Mouse (Mus musculus) thymus, adult 2 months (tissue): Measurements from ENCODE around the gene Hgd. TPM values are rescaled to one million over a fixed set of nuclear protein-coding genes. Genes with fewer than 3 reads are reported as not detected.

Experiments used
- DNase-seq: peaks from one replicate; pipeline ENCODE4 v3.0.0; 2021
- H3K27ac ChIP-seq: fragments of 200-500 bp; 2 replicates; pipeline ENCODE4 v1.5.1; 2012; ENCODE audit warnings: low read length, control low read depth; ENCODE audit not compliant: control insufficient read depth, insufficient read depth
- H3K27me3 ChIP-seq: fragments of 200-500 bp; 2 replicates; pipeline ENCODE4 v1.6.1; 2012; ENCODE audit warnings: mild to moderate bottlenecking, low read length, moderate library complexity, mixed read lengths; ENCODE audit not compliant: control insufficient read depth, insufficient read depth
- H3K36me3 ChIP-seq: fragments of 200-500 bp; 2 replicates; pipeline ENCODE4 v1.6.1; 2012; ENCODE audit warnings: mild to moderate bottlenecking, low read length, moderate library complexity; ENCODE audit not compliant: control insufficient read depth, insufficient read depth
- H3K4me1 ChIP-seq: fragments of 200-500 bp; replicated peaks from 2 replicates; pipeline ENCODE4 v1.6.1; 2012; ENCODE audit warnings: low read length; ENCODE audit not compliant: control insufficient read depth, insufficient read depth
- H3K4me3 ChIP-seq: fragments of 200-500 bp; 2 replicates; pipeline ENCODE4 v1.5.1; 2012; ENCODE audit warnings: mild to moderate bottlenecking, low read length, control low read depth, moderate library complexity; ENCODE audit not compliant: control insufficient read depth, insufficient read depth
- CTCF ChIP-seq: fragments of 200-500 bp; IDR thresholded peaks from 2 replicates; pipeline ENCODE4 v1.5.1; 2012; ENCODE audit warnings: mild to moderate bottlenecking, control low read depth, low read length, moderate library complexity, borderline replicate concordance; ENCODE audit not compliant: control insufficient read depth, poor library complexity, insufficient read depth; ENCODE audit errors: extremely low read depth
- POLR2A ChIP-seq: fragments of 200-500 bp; IDR thresholded peaks from 2 replicates; pipeline ENCODE4 v1.6.1; 2012; ENCODE audit warnings: mild to moderate bottlenecking, low read length, control low read depth, moderate library complexity; ENCODE audit not compliant: control insufficient read depth, poor library complexity, insufficient read depth; ENCODE audit errors: extremely low read depth
- WGBS: fragments of 180-500 bp; shearing (Covaris S2); methylation state at CpG from one replicate; pipeline ENCODE4 v1.1.7; 2018; 5-methylcytosine and 5-hydroxymethylcytosine counted together
- polyA plus RNA-seq: library from polyadenylated mRNA; depleted of rRNA; stranded (reverse); fragments of >200 nt; gene quantifications from 2 replicates; pipeline ENCODE4 v1.2.3, GENCODE M21; 2012

Gene Hgd
- polyA plus RNA-seq, 1 experiment, result 0.54 TPM

DNA sequence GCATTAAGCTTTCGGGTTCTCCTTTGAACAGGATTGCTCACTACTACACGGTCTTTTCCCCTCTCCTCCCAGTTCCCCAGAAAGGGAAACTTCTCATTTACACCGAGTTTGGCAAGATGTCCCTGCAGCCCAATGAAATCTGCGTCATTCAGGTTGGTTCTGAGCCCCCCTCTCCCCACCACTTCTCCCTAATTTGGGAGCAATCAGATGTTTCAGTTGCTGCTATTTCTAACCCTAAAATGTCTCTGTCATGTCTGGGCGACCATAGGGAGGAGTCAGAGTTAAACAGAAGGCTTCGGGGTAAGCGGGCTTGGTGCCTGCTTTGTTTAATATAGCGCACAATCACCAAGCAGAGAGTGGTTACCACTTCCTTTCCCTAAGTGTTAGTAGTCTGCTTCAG is 36.2 kb downstream of the Hgd start:
- no peak for DNase-seq
- no peak overlapping the region for H3K27ac ChIP-seq
- H3K27me3 ChIP-seq, result no peaks in the 10 kb centered on the region
- TF ChIP-seq CTCF (no peak), POLR2A (no peak)
- no peaks in the 10 kb centered on the region for H3K36me3 ChIP-seq
- H3K4me1 ChIP-seq, result no peaks in the 10 kb centered on the region
- 31% methylated on average over 8 of the region's 8 CpGs for WGBS
- H3K4me3 ChIP-seq, result no peak overlapping the region

DNA sequence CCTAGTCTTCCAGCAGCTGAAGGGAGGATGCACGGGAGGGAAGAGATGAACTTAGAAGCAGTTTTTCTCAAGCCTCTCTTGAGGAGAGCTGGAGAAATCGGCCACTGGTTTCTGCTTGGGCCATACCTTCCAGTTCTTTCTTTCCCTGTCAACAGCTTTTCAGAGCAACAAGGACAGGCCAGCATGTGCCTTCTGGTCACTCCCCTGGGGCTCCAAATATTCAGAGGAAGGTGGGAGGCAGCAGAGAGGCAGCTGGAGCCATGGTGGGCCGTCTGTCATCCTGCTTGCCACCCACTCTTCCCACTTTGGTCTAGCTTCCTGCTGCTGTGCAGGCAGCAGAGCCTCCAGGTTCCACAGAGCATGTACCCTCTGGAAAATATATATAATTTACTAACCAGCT is 37.7 kb downstream of the Hgd start:
- Histone ChIP-seq H3K27me3 (no peaks in the 10 kb centered on the region), H3K4me1 (no peaks in the 10 kb centered on the region), H3K27ac (no peak overlapping the region), H3K4me3 (no peak overlapping the region), H3K36me3 (no peaks in the 10 kb centered on the region)
- TF ChIP-seq CTCF, result no peak
- no peak for TF ChIP-seq POLR2A
- DNase-seq, result no peak
- WGBS, result 71% methylated on average over 3 of the region's 3 CpGs

DNA sequence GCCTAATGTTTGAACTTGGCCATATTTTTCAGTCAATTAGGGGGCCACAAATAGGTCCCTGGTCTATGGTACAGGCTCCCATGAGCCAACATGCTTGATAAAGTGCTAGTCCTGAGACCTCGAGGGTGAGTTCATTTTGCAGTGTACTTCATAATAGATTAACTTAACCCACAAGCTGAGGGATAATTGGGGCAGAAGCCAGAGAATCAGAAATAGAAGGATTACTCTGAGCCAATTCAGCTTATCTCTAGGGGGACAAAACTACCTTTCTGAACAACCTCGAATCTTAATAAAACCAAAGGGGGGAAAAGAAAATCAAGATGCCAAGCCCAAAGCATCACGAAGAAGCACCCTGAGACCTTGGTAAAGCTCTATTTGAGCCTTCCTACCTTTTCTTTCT is 42.5 kb downstream of the Hgd start:
- H3K36me3 ChIP-seq, result no peaks in the 10 kb centered on the region
- no peaks in the 10 kb centered on the region for H3K27me3 ChIP-seq
- no peak overlapping the region for H3K4me3 ChIP-seq
- no peaks in the 10 kb centered on the region for H3K4me1 ChIP-seq
- H3K27ac ChIP-seq, result no peak overlapping the region
- DNase-seq, result no peak
- WGBS, result 91% methylated on average over 3 of the region's 3 CpGs
- TF ChIP-seq CTCF (no peak), POLR2A (no peak)

DNA sequence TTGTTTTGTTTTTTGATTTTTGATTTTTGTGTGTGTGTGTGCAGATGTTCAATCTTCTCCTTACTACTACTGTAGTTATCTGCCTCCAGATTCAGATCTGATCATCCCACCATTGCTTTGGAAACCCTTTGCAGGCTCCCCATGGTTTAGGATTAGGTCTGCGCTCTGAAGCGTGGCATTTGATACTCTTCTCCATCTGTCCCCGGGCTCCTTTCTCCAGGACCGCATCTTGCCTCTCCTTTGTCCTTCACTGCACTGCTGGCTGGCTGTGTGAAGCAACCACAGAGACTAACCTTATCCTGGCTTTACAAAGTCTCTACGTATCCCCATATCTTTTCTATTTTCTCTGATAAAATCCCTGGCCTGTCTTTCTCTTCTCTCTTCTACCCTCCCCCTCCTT is 43.0 kb downstream of the Hgd start:
- Histone ChIP-seq H3K27ac (no peak overlapping the region), H3K27me3 (no peaks in the 10 kb centered on the region), H3K4me1 (no peaks in the 10 kb centered on the region), H3K36me3 (no peaks in the 10 kb centered on the region), H3K4me3 (no peak overlapping the region)
- no peak for TF ChIP-seq CTCF
- TF ChIP-seq POLR2A, result no peak
- no peak for DNase-seq
- 88% methylated on average over 5 of the region's 5 CpGs for WGBS

DNA sequence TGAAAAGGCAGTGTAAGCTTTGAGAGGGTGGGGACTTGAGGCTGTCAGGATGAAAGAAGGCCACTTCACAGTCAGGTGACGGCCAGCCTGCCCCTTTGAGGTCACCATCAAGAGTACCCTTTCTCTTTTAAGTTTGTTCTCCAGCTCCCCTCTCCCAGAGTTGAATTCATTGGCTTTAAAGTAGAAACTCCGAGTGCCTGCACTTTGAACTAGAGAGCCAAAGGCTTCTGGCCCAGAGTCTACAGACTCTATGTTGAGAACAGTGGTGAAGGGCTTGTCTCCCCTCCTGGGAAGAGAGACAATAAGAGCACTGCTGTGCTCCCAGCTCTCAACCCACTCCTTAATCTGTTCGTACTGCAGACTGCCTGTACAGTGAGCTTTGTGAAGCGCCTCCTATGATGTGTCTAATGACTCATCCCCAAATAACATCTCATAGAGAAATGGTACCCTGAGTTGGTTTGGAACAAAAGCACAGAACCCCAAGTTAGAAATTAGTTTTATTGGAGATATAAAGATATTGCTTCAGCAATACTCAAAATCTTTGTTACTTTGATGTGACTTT is 46.5 kb downstream of the Hgd start:
- TF ChIP-seq POLR2A (no peak), CTCF (no peak)
- WGBS, result 86% methylated on average over 4 of the region's 4 CpGs
- Histone ChIP-seq H3K27ac (no peak overlapping the region), H3K36me3 (no peaks in the 10 kb centered on the region), H3K4me1 (no peaks in the 10 kb centered on the region), H3K27me3 (no peaks in the 10 kb centered on the region), H3K4me3 (no peak overlapping the region)
- DNase-seq, result no peak

DNA sequence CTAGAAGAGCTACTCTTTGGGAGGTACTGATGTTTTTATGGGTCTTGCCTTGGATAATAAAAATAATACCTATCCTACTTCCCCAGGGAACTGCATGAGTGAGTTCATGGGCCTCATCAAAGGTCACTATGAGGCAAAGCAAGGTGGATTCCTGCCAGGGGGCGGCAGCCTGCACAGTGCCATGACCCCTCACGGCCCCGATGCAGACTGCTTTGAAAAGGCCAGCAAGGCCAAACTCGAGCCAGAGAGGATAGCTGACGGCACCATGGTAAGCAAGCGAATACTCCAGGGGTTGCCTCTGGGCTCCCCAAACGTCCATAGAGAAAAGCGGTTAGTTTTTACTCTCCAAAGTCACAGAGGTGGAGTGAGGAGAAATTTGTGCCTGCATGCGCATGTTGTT is 48.4 kb downstream of the Hgd start:
- no peaks in the 10 kb centered on the region for H3K36me3 ChIP-seq
- H3K4me3 ChIP-seq, result no peak overlapping the region
- H3K4me1 ChIP-seq, result no peaks in the 10 kb centered on the region
- WGBS, result 90% methylated on average over 9 of the region's 9 CpGs
- no peak for DNase-seq
- H3K27me3 ChIP-seq, result no peaks in the 10 kb centered on the region
- no peak overlapping the region for H3K27ac ChIP-seq
- no peak for TF ChIP-seq POLR2A
- no peak for TF ChIP-seq CTCF

DNA sequence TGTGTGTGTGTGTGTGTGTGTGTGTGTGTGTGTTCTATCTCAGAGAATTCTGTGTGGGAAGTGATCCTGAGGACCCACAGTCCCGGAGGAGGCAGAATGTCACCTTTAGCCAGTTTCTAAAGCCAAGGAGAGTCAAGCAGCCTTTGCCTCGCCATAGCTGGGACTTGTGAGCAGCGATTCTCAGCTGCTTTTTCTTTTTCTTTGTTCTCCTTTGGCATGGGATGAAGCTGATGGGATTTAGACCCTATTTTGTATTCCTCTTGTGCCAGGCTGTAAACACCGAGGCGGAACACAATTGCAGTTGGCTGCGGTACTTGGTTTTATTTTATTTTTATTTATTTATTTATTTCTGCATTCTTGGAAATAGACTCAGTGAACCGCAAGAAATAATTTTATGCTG is 49.1 kb downstream of the Hgd start:
- no peak overlapping the region for H3K4me3 ChIP-seq
- no peak overlapping the region for H3K27ac ChIP-seq
- no peaks in the 10 kb centered on the region for H3K36me3 ChIP-seq
- WGBS, result 98% methylated on average over 7 of the region's 7 CpGs
- no peaks in the 10 kb centered on the region for H3K4me1 ChIP-seq
- H3K27me3 ChIP-seq, result no peaks in the 10 kb centered on the region
- DNase-seq, result no peak
- no peak for TF ChIP-seq CTCF
- no peak for TF ChIP-seq POLR2A
